Mouse (Mus musculus) intestine, embryonic 15.5 days (tissue): ENCODE measurements at regions not wholly inside any gene's neighbourhood (a gene's known extent, or its start where the extent isn't known, plus 50 kb on each side); places are given as distances from the start of the nearest gene placed in this dataset.

ENCODE experiments used
- ATAC-seq: fragments of 200-750 bp; cut with Nextera tagmentation; 2 replicates; pipeline ENCODE4 v1.8.0; 2017; ENCODE audit warnings: moderate TSS enrichment, moderate library complexity
- H3K27ac ChIP-seq: fragments of 300-500 bp; sonication (generic); 2 replicates; pipeline ENCODE4 v1.5.1; 2015; ENCODE audit warnings: mild to moderate bottlenecking, inconsistent platforms
- H3K27me3 ChIP-seq: fragments of 300-500 bp; sonication (generic); replicated peaks from 2 replicates; pipeline ENCODE4 v1.6.1; 2015; ENCODE audit warnings: inconsistent platforms
- H3K36me3 ChIP-seq: fragments of 300-500 bp; sonication (generic); 2 replicates; pipeline ENCODE4 v1.6.1; 2015; ENCODE audit warnings: inconsistent platforms
- H3K4me1 ChIP-seq: fragments of 300-500 bp; sonication (generic); replicated peaks from 2 replicates; pipeline ENCODE4 v1.6.1; 2015; ENCODE audit warnings: inconsistent platforms
- H3K4me2 ChIP-seq: fragments of 300-500 bp; sonication (generic); replicated peaks from 2 replicates; pipeline ENCODE4 v1.6.1; 2015; ENCODE audit warnings: mild to moderate bottlenecking, inconsistent platforms
- H3K4me3 ChIP-seq: fragments of 300-500 bp; sonication (generic); replicated peaks from 2 replicates; pipeline ENCODE4 v1.5.1; 2015; ENCODE audit warnings: inconsistent platforms
- H3K9ac ChIP-seq: fragments of 300-500 bp; sonication (generic); 2 replicates; pipeline ENCODE4 v1.6.1; 2015; ENCODE audit warnings: inconsistent platforms
- H3K9me3 ChIP-seq: fragments of 300-500 bp; sonication (generic); 2 replicates; pipeline ENCODE4 v1.6.1; 2016; ENCODE audit warnings: inconsistent platforms
- WGBS: fragments of 180-500 bp; shearing (Covaris S2); methylation state at CpG from one replicate; pipeline ENCODE4 v1.1.7; 2015; 5-methylcytosine and 5-hydroxymethylcytosine counted together

DNA sequence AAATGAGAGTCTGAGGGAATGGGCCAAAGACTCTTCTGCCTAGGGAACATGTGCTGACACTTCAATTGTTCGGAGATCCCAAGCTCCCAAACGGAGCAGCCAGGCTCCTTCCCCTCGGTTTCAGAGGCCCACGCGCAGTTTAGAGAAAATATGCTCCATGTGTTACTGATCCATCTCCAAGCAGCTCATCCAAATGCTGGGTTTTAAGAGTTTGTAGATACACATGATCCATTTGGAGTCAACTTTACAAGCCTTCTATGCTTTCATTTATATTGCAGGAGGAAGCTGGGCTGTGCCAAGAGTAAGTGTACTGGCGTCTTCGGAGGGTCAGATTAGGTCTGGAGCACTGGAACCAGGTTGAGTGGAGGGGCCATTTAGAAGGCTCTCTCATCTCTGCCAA lies 102.0 kb upstream of the Gdf10 start:
- Histone ChIP-seq H3K4me2 (no peak overlapping the region), H3K4me1 (peaks cover 7% of the 10 kb centered on the region), H3K36me3 (no peaks in the 10 kb centered on the region), H3K27ac (no peak overlapping the region), H3K9me3 (no peaks in the 10 kb centered on the region), H3K4me3 (no peak overlapping the region), H3K9ac (no peak overlapping the region), H3K27me3 (no peaks in the 10 kb centered on the region)
- no peak for ATAC-seq
- 84% methylated on average over 7 of the region's 7 CpGs for WGBS

DNA sequence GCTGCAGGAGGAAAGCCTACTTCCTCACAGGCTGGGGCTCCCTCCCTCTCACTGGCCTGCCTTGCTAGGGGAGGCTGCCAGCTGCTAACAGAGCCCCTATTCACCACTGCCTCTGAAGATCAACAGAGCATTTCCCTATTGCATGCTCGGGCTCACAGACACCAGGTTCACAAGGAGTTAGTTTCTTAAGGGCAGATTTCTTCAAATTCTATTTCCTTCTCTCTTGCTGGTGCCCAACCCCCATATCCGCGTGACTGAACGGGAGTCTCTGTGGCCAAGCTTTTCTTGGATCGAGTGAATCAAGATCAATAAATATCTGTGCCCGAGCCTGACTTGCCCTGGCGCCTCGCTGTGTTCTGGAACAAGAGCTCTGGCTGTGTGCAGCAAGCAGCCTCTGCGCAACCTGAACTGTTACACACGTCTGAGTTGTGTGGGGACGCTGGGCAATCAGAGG lies 98.9 kb upstream of the Gdf10 start:
- peaks cover 7% of the 10 kb centered on the region for H3K4me1 ChIP-seq
- peak; percentile 55; the same call in 1 of the 2 replicates for ATAC-seq
- no peak overlapping the region for H3K4me2 ChIP-seq
- H3K9me3 ChIP-seq, result no peaks in the 10 kb centered on the region
- no peaks in the 10 kb centered on the region for H3K36me3 ChIP-seq
- WGBS, result 33% methylated on average over 11 of the region's 11 CpGs
- H3K4me3 ChIP-seq, result no peak overlapping the region
- H3K27me3 ChIP-seq, result no peaks in the 10 kb centered on the region
- no peak overlapping the region for H3K27ac ChIP-seq
- H3K9ac ChIP-seq, result no peak overlapping the region

DNA sequence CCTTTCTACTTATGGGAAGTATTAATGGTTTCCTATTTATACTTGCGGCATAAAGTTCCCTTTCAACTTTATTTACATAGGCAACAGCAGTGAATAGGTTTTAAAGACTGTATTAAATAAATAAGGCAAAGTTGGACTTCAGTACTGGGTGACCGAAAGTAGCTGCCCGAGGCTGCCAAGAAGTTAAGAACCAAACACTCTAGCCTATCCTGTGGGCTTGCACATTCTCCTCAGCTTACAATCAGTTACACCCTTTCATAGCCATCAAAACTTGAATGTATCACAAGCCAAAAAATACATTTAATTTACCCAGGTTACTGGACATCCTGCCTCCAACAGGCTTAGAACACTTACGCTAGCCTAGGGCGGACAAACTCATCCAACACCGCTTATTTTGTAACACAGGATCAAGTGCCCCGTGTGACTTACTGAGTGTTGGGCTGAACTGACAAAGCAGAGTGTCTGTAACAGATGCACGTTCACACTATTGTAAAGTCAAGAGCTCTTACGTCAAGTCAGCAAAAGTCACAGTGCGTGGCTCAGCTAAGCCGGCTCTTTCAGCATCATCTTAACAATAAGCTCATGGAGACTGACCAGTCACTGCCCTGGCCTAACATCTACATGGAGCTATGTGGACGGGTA lies 97.3 kb upstream of the Gdf10 start:
- Histone ChIP-seq H3K36me3 (no peaks in the 10 kb centered on the region), H3K9ac (no peak overlapping the region), H3K4me1 (peaks cover 7% of the 10 kb centered on the region), H3K27ac (no peak overlapping the region), H3K4me3 (no peak overlapping the region), H3K4me2 (no peak overlapping the region), H3K9me3 (no peaks in the 10 kb centered on the region), H3K27me3 (no peaks in the 10 kb centered on the region)
- ATAC-seq, result no peak
- WGBS, result 83% methylated on average over 12 of the region's 12 CpGs

DNA sequence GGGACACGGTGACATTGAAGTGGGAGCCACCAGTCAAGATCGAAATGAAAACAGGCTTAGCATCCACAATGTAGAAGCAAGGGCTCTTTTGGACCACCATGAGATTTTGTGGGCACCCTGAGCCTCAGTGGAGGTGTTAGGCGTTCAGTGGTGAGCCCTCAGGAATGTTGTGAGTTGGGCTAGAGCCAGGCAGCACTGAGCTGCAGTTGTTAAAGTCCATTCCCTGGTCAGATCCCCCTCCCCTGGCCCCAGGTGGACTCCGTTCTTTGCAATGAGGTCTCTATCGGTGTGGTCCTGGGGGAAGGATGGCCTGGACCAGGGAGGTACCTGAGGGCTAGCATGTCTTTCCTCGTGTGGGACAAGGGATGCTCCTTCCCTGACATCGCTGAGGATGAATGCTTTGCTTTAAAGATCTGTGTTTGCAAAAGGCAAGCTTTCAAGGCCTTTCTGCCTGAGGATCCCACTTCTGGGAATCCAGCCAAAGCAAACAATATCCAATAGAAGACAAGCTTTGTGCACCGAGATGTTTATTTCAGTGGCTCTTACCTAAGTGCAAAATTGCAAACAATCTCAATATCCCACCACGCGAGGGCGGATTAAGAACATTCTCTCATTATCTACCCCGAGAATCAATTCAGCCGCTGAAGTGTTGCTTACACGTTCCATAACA lies 90.6 kb upstream of the Gdf10 start:
- 41% methylated on average over 14 of the region's 14 CpGs for WGBS
- H3K27ac ChIP-seq, result no peak overlapping the region
- H3K4me2 ChIP-seq, result no peak overlapping the region
- H3K27me3 ChIP-seq, result no peaks in the 10 kb centered on the region
- no peaks in the 10 kb centered on the region for H3K9me3 ChIP-seq
- peak; percentile 53 for ATAC-seq
- H3K9ac ChIP-seq, result no peak overlapping the region
- H3K4me3 ChIP-seq, result no peak overlapping the region
- peaks cover 4% of the 10 kb centered on the region; the same call in 1 of the 2 replicates for H3K4me1 ChIP-seq
- no peaks in the 10 kb centered on the region for H3K36me3 ChIP-seq

DNA sequence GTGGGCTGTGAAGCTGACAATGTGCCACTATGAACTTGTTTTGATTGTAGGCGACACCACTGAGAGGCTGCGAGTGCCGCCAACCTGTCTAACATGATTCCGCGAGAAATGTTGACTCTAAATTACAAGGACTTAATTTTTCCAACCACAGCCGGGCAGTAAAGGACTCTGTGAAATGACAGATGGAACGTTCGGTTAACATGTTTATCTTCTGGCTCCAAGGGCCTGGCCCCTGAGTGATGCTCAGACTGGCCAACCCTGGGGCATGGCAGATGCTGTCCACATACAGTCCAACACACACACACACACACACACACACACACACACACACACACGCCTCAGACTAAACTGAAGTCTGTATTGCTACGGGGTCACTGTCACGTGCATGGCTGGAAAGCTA lies 87.0 kb upstream of the Gdf10 start:
- Histone ChIP-seq H3K4me2 (no peak overlapping the region), H3K27ac (no peak overlapping the region), H3K27me3 (no peaks in the 10 kb centered on the region), H3K9me3 (no peaks in the 10 kb centered on the region), H3K4me1 (peaks cover 4% of the 10 kb centered on the region; the same call in 1 of the 2 replicates), H3K4me3 (no peak overlapping the region), H3K36me3 (no peaks in the 10 kb centered on the region), H3K9ac (no peak overlapping the region)
- 57% methylated on average over 11 of the region's 11 CpGs for WGBS
- no peak for ATAC-seq

DNA sequence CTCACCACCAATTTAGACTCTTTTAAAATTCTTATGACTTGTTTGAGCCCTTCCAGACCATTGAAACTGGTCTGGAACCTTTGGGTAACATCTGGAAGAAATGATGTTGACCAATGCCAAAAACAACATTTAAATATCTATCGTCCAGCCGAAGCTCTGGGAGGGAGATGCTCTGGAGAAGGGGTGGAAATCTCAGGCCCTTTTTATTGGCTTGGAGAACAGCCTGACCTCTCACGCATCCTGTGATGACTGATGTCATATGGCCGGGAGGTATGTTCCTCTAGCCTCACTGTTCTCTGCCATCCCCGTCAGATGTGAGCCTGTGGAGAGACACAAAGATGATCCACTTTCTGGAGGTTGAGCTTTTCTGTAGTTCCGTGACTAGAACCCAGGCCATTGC lies 81.6 kb upstream of the Gdf10 start:
- no peaks in the 10 kb centered on the region for H3K4me1 ChIP-seq
- H3K9ac ChIP-seq, result no peak overlapping the region
- no peak overlapping the region for H3K27ac ChIP-seq
- ATAC-seq, result no peak
- no peaks in the 10 kb centered on the region for H3K36me3 ChIP-seq
- 73% methylated on average over 6 of the region's 6 CpGs for WGBS
- H3K4me2 ChIP-seq, result no peak overlapping the region
- no peak overlapping the region for H3K4me3 ChIP-seq
- H3K27me3 ChIP-seq, result no peaks in the 10 kb centered on the region
- no peaks in the 10 kb centered on the region for H3K9me3 ChIP-seq

DNA sequence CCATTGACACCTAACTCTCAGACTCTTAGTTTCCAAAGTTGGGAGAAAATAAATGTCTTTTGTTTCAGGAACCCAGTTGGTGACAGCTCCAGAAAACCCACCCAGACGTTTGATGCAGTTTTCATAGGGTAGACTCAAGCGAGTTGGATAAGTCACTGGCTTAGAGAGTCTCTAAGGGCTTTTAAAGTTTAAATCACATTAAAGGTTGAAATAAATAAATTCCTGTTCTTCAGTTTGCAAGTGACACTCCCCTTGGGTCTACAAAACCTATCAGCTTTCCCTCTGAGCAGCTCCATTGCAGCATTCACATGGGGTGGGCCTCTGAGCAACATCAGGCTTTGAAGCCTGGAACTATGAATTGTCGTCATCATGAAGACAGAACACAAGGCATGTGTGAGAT lies 69.9 kb upstream of the Gdf10 start:
- no peak overlapping the region for H3K4me2 ChIP-seq
- 84% methylated on average over 3 of the region's 3 CpGs for WGBS
- H3K4me1 ChIP-seq, result no peaks in the 10 kb centered on the region

DNA sequence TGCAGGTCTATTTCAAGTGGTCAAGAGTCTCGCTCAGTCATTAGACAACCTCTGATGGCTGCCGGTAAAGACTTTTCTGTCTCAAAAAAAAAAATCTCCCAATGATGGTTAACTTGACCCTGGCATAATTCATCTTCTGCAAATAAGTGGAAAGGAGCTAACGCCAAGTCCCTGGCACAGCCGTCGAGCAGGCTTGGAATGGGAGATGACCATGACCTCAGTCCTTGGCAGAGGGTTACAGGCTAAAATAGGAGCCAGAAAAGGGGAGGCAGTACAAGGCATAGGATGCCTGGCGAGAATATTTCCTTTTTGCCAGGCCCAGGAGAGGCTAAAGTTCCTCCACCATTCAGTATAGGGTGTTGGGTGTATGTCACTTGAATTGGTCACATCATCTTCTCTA lies 69.2 kb upstream of the Gdf10 start:
- Histone ChIP-seq H3K4me2 (no peak overlapping the region), H3K4me3 (no peak overlapping the region), H3K9me3 (no peaks in the 10 kb centered on the region), H3K4me1 (no peaks in the 10 kb centered on the region), H3K36me3 (no peaks in the 10 kb centered on the region), H3K27me3 (no peaks in the 10 kb centered on the region), H3K9ac (no peak overlapping the region), H3K27ac (no peak overlapping the region)
- no peak for ATAC-seq
- WGBS, result 90% methylated on average over 6 of the region's 6 CpGs

More for the DNA sequence above, 69.9 kb upstream of the Gdf10 start:
- Histone ChIP-seq H3K9me3 (no peaks in the 10 kb centered on the region), H3K4me3 (no peak overlapping the region), H3K27me3 (no peaks in the 10 kb centered on the region), H3K36me3 (no peaks in the 10 kb centered on the region), H3K27ac (no peak overlapping the region), H3K9ac (no peak overlapping the region)
- no peak for ATAC-seq

DNA sequence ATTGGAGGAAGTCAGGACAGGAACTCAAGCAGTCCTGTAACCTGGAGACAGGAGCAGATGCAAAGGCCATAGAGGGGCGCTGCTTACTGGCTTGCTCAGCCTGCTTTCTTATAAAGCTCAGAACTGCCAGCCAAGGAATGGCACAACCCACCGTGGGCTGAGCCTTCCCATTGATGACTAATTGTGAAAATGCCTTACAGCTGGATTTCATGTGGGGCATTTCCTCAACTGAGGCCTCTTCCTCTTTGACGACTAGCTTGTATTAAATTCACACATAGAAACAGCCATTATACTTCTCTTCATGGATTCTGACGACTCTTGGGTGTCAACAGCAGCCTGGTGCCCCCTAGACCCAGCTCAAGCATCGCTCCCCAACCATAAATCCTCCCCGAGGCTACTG lies 66.4 kb upstream of the Gdf10 start:
- H3K4me3 ChIP-seq, result no peak overlapping the region
- no peak overlapping the region for H3K9ac ChIP-seq
- 69% methylated on average over 6 of the region's 6 CpGs for WGBS
- no peaks in the 10 kb centered on the region for H3K27me3 ChIP-seq
- H3K36me3 ChIP-seq, result no peaks in the 10 kb centered on the region
- no peaks in the 10 kb centered on the region for H3K9me3 ChIP-seq
- no peak overlapping the region for H3K4me2 ChIP-seq
- H3K4me1 ChIP-seq, result no peaks in the 10 kb centered on the region
- ATAC-seq, result no peak
- H3K27ac ChIP-seq, result no peak overlapping the region

DNA sequence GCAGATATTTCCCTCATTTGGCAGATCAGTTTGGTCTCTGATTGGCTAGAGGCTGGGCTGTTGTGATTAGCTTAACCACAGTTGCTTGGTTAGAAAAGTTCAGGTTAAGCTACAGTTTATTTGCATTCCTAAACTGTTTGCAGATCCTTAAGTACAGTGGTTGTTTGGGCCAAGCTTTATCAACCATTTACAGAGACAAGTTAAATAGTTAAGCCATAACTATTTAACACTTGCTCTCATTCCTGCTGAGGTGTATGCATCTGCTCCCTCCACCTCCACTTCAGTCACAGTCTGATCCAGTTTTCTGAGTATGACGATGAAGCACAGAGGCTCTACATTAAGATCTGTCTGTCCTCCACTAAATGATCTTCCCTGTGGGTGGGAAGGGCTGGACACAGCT lies 58.6 kb upstream of the Gdf10 start:
- H3K4me1 ChIP-seq, result no peaks in the 10 kb centered on the region
- no peak overlapping the region for H3K9ac ChIP-seq
- no peaks in the 10 kb centered on the region for H3K27me3 ChIP-seq
- no peak overlapping the region for H3K4me3 ChIP-seq
- no peaks in the 10 kb centered on the region for H3K9me3 ChIP-seq
- WGBS, result 69% methylated on average over 1 of the region's 1 CpGs
- no peak overlapping the region for H3K27ac ChIP-seq
- ATAC-seq, result no peak
- no peak overlapping the region for H3K4me2 ChIP-seq
- no peaks in the 10 kb centered on the region for H3K36me3 ChIP-seq

DNA sequence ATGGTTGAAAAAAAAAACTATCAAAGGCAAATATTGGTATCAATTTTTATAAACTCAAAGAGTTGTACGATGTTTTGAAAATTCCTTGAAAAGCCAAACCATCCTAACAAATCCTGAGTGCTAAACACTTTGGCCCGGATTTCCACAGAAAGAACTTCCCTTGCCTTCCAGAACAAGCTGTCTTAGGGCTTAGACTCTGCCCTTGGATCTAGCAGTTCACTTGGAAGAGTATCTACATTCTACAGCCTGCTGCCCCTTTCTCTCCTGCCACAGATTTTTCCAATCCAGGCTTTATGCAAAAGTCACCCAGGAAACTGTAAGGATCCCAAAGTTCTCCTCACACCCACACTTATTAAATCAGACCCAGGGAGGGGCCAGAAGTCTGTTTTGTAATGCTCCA lies 57.6 kb upstream of the Gdf10 start:
- Histone ChIP-seq H3K27ac (no peak overlapping the region), H3K36me3 (no peaks in the 10 kb centered on the region), H3K4me3 (no peak overlapping the region), H3K9me3 (no peaks in the 10 kb centered on the region), H3K4me2 (no peak overlapping the region), H3K4me1 (no peaks in the 10 kb centered on the region), H3K27me3 (no peaks in the 10 kb centered on the region), H3K9ac (no peak overlapping the region)
- ATAC-seq, result no peak
- 80% methylated on average over 2 of the region's 2 CpGs for WGBS

DNA sequence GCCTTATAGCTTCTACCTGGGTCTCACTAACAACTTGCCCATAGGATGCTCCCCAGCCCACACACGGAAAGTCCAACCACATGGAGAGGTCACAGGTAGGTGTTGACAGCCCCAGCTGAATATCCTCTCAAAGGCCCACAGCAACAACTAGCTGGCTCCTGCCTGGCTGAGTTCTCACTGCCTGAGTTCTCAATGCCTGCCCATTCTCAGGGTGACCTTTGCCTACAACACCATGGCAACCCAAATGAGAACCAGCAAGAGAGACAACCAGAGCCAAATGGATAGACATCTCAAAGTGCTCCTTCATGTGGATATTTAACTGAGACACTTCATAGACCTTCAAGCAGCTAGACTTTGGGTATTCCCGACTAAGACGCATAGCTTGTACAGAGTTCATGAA lies 55.7 kb upstream of the Gdf10 start:
- H3K9me3 ChIP-seq, result no peaks in the 10 kb centered on the region
- no peak overlapping the region for H3K27ac ChIP-seq
- no peak overlapping the region for H3K4me2 ChIP-seq
- H3K4me1 ChIP-seq, result no peaks in the 10 kb centered on the region
- H3K27me3 ChIP-seq, result no peaks in the 10 kb centered on the region
- H3K9ac ChIP-seq, result no peak overlapping the region
- WGBS, result 87% methylated on average over 3 of the region's 3 CpGs
- H3K4me3 ChIP-seq, result no peak overlapping the region
- H3K36me3 ChIP-seq, result no peaks in the 10 kb centered on the region
- no peak for ATAC-seq
